7 mouse cellular contexts compared by ENCODE assay signal in the genomic region with DNA sequence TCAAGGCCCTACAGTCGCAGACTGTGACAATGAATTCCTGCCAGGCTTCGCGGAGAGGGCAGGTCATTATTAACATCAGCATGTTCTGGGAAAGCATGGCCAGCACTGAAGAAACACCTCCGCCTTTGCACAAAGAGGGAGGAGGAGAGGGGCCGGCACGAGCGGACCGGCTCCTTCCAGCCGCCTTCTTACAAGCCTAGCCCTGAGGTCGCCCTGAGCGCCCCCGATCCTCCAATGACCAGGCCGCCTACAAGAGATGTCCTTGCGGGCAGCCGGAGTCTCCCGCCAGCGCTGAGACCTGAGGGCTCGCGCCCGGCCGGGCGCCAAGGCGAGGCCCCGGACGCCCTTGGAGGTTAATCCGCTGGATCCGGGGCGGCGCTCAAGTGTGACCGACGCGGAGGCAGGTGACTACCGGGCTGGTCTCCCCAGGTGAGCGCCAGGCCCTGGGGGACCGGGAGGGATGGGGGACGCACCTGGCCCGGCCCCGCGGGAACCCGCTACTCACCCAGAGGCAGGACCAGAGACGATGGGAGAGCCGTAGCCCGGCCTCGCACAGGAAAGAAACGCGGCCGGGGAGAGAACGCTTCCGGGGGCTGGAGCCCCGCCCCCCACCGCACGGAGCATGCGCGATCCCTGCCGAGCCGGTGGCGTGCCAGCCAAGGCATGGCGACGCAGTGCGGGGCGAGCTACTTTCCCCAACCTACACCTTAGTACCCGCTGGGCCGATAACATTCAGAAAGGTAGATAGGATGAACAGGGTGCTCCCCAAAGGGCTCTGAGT. TPM values are rescaled to one million over a fixed set of nuclear protein-coding genes. Genes with fewer than 3 reads are reported as not detected.
DNase-seq lines count a peak whose midpoint lies in the region; ATAC-seq lines count a peak whose summit lies in the region.

No protein-coding gene starts in this region.

- H3K9me3 ChIP-seq in embryonic facial prominence, embryonic 12.5 days: no peaks in the 10 kb centered on the region
- H3K9me3 ChIP-seq in limb, embryonic 13.5 days: no peaks in the 10 kb centered on the region
- no peaks in the 10 kb centered on the region for H3K9me3 ChIP-seq in midbrain, embryonic 16.5 days (replicated peaks; ENCODE audit: control insufficient read depth, low read length, poor library complexity, severe bottlenecking)

- under 1% methylated on average over 62 of the region's 63 CpGs for WGBS in embryonic facial prominence, embryonic 12.5 days
- under 1% methylated on average over 63 of the region's 63 CpGs for WGBS in limb, embryonic 13.5 days
- under 1% methylated on average over 62 of the region's 63 CpGs for WGBS in midbrain, embryonic 16.5 days

- peak overlapping the region; percentile 73 for H3K27ac ChIP-seq in embryonic facial prominence, embryonic 12.5 days
- H3K27ac ChIP-seq in limb, embryonic 13.5 days: peak overlapping the region; percentile 81
- peak overlapping the region; percentile 95 for H3K27ac ChIP-seq in midbrain, embryonic 16.5 days (ENCODE audit: low read length)

- H3K36me3 ChIP-seq in embryonic facial prominence, embryonic 12.5 days: 0 out of 2 replicates have a peak, but pooled peaks cover 4% of the 10 kb centered on the region
- H3K36me3 ChIP-seq in limb, embryonic 13.5 days: peaks cover 4% of the 10 kb centered on the region; the same call in 1 of the 2 replicates
- H3K36me3 ChIP-seq in midbrain, embryonic 16.5 days (ENCODE audit: control insufficient read depth, insufficient read depth, low read length): no peaks in the 10 kb centered on the region; the same call in 1 of the 2 replicates

- H3K4me1 ChIP-seq in embryonic facial prominence, embryonic 12.5 days: peaks cover 6% of the 10 kb centered on the region
- H3K4me1 ChIP-seq in limb, embryonic 13.5 days: peaks cover 17% of the 10 kb centered on the region
- H3K4me1 ChIP-seq in midbrain, embryonic 16.5 days (ENCODE audit: control insufficient read depth, insufficient read depth, low read length): peaks cover 12% of the 10 kb centered on the region

- H3K4me2 ChIP-seq in embryonic facial prominence, embryonic 12.5 days (replicated peaks): peak overlapping the region; percentile 66
- H3K4me2 ChIP-seq in limb, embryonic 13.5 days (replicated peaks): peak overlapping the region; percentile 83
- peak overlapping the region; percentile 84 for H3K4me2 ChIP-seq in midbrain, embryonic 16.5 days (ENCODE audit: low read length)

- H3K4me3 ChIP-seq in embryonic facial prominence, embryonic 12.5 days: peak overlapping the region; percentile 89
- H3K4me3 ChIP-seq in limb, embryonic 13.5 days: peak overlapping the region; percentile 94
- peak overlapping the region; percentile 94 for H3K4me3 ChIP-seq in midbrain, embryonic 16.5 days (ENCODE audit: low read depth, low read length)

- peak; percentile 93 for ATAC-seq in embryonic facial prominence, embryonic 12.5 days (ENCODE audit: insufficient number of reproducible peaks, insufficient read depth, low FRiP score, low TSS enrichment)
- peak; percentile 96 for ATAC-seq in limb, embryonic 13.5 days (ENCODE audit: low FRiP score, low read depth)
- ATAC-seq in midbrain, embryonic 16.5 days: peak; percentile 97

- peak; percentile 96 for DNase-seq in adrenal gland, postnatal 25 days
- peak; percentile 93 to 94 for DNase-seq in heart, adult 18-20 months
- DNase-seq in kidney, adult 8-10 months: peak; percentile 86 to 91
- DNase-seq in spleen, postnatal 10 days (ENCODE audit: low spot score in 2 of 2): peak; percentile 90 to 94

- no peaks in the 10 kb centered on the region for H3K27me3 ChIP-seq in embryonic facial prominence, embryonic 12.5 days
- no peaks in the 10 kb centered on the region for H3K27me3 ChIP-seq in limb, embryonic 13.5 days
- H3K27me3 ChIP-seq in midbrain, embryonic 16.5 days (ENCODE audit: control insufficient read depth, insufficient read depth, low read depth, low read length): no peaks in the 10 kb centered on the region

- H3K9ac ChIP-seq in embryonic facial prominence, embryonic 12.5 days: peak overlapping the region; percentile 86
- H3K9ac ChIP-seq in limb, embryonic 13.5 days: peak overlapping the region; percentile 94
- peak overlapping the region; percentile 98 for H3K9ac ChIP-seq in midbrain, embryonic 16.5 days (ENCODE audit: low read depth, low read length)

RNA-seq across cellular contexts. Expression of a gene that starts 27.6 kb away (rescaled TPM):
- 74.5 and 83.5 TPM in 2 replicates for total RNA-seq in adrenal gland, postnatal 25 days (2021)
- 67.5 and 67.6 TPM in 2 replicates for polyA plus RNA-seq in embryonic facial prominence, embryonic 12.5 days (2016; fragmentation: Nextera tagmentation; extraction: Ambion mirVana)
- 10 to 100 TPM; 90.5 to 91.8 TPM for total RNA-seq in heart, adult 18-20 months (2021)
- polyA plus RNA-seq in limb, embryonic 13.5 days (2015; fragmentation: Nextera tagmentation; extraction: Ambion mirVana): 63.7 and 65.1 TPM in 2 replicates
- 116 and 120 TPM in 2 replicates for polyA plus RNA-seq in midbrain, embryonic 16.5 days (2015; fragmentation: Nextera tagmentation; extraction: Ambion mirVana)

RNA-seq across cellular contexts. Expression of a gene that starts 45.3 kb away (rescaled TPM):
- total RNA-seq in adrenal gland, postnatal 25 days (2021): 71.8 and 78.0 TPM in 2 replicates
- polyA plus RNA-seq in embryonic facial prominence, embryonic 12.5 days (2016; fragmentation: Nextera tagmentation; extraction: Ambion mirVana): 12.6 and 13.1 TPM in 2 replicates
- total RNA-seq in heart, adult 18-20 months (2021): 10 to 100 TPM; 59.0 to 60.3 TPM
- polyA plus RNA-seq in limb, embryonic 13.5 days (2015; fragmentation: Nextera tagmentation; extraction: Ambion mirVana): 8.1 and 9.3 TPM in 2 replicates
- 12.0 TPM in 2 replicates for polyA plus RNA-seq in midbrain, embryonic 16.5 days (2015; fragmentation: Nextera tagmentation; extraction: Ambion mirVana)

Comparison
In these comparisons a context has a peak if more than half of its experiments do, and no peak if none do; other contexts are left out.
1. Peak in every context shown above with its lines: DNase-seq, ATAC-seq, H3K4me3 ChIP-seq and H3K27ac ChIP-seq.